ENCODE assay signal across 20 mouse cellular contexts in the genomic region with DNA sequence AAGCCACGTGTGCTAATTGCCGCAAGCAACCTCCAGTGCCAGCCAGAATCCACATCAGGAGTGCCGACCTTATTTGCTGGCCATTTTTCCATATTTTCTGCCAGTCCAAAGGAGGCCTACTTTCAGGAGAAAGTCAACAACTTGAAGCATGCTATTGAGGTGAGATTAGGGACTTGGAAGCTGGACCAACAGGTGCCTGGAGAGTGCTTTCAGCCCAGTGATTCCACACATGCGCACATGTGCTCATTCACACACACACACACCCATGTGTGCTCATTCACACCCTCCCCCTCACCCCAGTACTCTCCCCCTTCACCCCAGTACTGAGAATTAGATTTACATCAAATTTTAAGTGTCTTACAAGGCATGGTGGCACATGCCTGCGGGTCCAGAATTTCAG. TPM values are rescaled to one million over a fixed set of nuclear protein-coding genes. Genes with fewer than 3 reads are reported as not detected.
"Had no signal": no experiment of that assay in that cellular context is flagged by ENCODE, and none has a peak within 500 bp of the region (broad histone marks: within the 10 kb centered on the region; RNA-seq: fewer than 3 reads in every experiment).

No protein-coding gene starts in this region.

- ATAC-seq: liver, embryonic 12.5 days; midbrain, embryonic 15.5 days had no signal

- H3K9me3 ChIP-seq: limb, embryonic 15.5 days; liver, embryonic 12.5 days; megakaryocyte, embryonic 14.5 days; midbrain, embryonic 15.5 days; neural tube, embryonic 13.5 days had no signal

- H3K4me3 ChIP-seq: limb, embryonic 15.5 days; liver, embryonic 12.5 days; megakaryocyte, embryonic 14.5 days; midbrain, embryonic 15.5 days; neural tube, embryonic 13.5 days had no signal

- H3K4me2 ChIP-seq: limb, embryonic 15.5 days; liver, embryonic 12.5 days; midbrain, embryonic 11.5 days; midbrain, embryonic 15.5 days; neural tube, embryonic 13.5 days had no signal

- DNase-seq: kidney, adult 11 months; kidney, adult 9 months; kidney, postnatal 36 days; right cerebral cortex, postnatal 14 days; thymus, adult 2 months; thymus, postnatal 25 days had no signal

- H3K27ac ChIP-seq: kidney, postnatal 0 days; limb, embryonic 15.5 days; liver, embryonic 12.5 days; macrophage; midbrain, embryonic 15.5 days; neural tube, embryonic 13.5 days; stomach, postnatal 0 days had no signal

- H3K9ac ChIP-seq: limb, embryonic 15.5 days; liver, embryonic 12.5 days; midbrain, embryonic 15.5 days; neural tube, embryonic 13.5 days had no signal

- H3K4me1 ChIP-seq: limb, embryonic 15.5 days; liver, embryonic 12.5 days; midbrain, embryonic 15.5 days; neural tube, embryonic 13.5 days had no signal

- H3K27me3 ChIP-seq: limb, embryonic 15.5 days; liver, embryonic 12.5 days; megakaryocyte, embryonic 14.5 days; midbrain, embryonic 15.5 days; neural tube, embryonic 13.5 days had no signal

RNA-seq across cellular contexts. Expression of gene Zar1l, which starts 49.0 kb away (rescaled TPM):
- total RNA-seq: layer of hippocampus, adult 18-20 months had no signal
- polyA plus RNA-seq: intestine, embryonic 14.5 days; kidney, postnatal 0 days; limb, embryonic 11.5 days; limb, embryonic 15.5 days; liver, embryonic 12.5 days; liver, embryonic 16.5 days; macrophage; midbrain, embryonic 11.5 days; midbrain, embryonic 15.5 days; neural tube, embryonic 13.5 days; stomach, postnatal 0 days; thymus, adult 2 months; urinary bladder, adult 2 months had no signal
